Mouse (Mus musculus): Measurements from ENCODE around the gene Tefm. TPM values are rescaled to one million over a fixed set of nuclear protein-coding genes. Genes with fewer than 3 reads are reported as not detected.
"Not testable (repeated sequence)": the region's sequence is repeated elsewhere in the genome, so short reads cannot be mapped to it uniquely, and the experiment has no call there.

The Tefm gene
- polyA plus RNA-seq, 1 experiment from 2014 or later: 26.0 TPM

DNA sequence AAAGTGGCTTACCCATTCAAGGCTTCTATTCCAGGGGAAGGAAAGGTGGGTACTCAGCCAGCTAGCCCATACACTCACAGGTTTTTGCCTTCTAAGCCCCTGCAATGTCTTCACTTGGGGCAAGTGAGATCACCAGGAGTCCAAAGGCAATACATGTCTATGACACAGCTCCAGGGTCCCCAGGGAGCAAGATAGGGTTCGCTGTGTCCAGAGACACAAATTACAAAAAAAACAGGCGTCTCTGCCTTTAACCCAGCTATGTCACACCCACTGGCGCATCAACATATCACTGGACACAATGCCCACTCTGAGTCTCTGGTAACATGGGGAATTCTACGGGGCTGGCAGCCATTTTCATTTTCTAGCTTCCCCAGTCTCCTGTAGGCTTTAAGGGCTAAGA, 14.0 kb upstream of the Tefm start:
- ATAC-seq (ENCODE audit: insufficient number of reproducible peaks, low FRiP score, low TSS enrichment, low read depth): no peak
- no peak overlapping the region for H3K27ac ChIP-seq (replicated peaks)
- peaks cover 52% of the 10 kb centered on the region for H3K27me3 ChIP-seq
- 81% methylated on average over 4 of the region's 4 CpGs for WGBS
- no peaks in the 10 kb centered on the region for H3K36me3 ChIP-seq
- H3K9me3 ChIP-seq (replicated peaks): no peaks in the 10 kb centered on the region
- H3K4me1 ChIP-seq: peaks cover 8% of the 10 kb centered on the region
- H3K4me2 ChIP-seq (replicated peaks): no peak overlapping the region
- H3K9ac ChIP-seq: no peak overlapping the region
- H3K4me3 ChIP-seq (replicated peaks): no peak overlapping the region

DNA sequence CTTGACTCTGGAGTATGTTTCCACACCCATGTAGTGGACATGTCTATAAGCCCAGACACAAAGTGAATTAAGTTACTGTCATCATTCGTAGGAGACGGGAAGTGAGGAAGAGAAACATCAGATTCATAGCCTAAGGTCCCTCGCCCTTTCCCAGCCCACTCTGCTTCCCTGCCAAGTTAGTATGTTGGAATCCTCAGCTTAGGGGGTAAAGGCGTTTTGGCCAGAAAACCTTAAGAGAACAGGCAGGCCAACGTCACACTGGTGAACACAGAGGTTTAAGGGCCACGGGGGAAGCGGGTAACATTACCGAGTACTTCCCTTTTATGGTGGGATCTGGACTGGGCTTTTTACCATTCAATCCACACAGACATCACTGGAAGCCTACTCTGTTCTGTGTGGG, 13.6 kb upstream of the Tefm start:
- ATAC-seq (ENCODE audit: insufficient number of reproducible peaks, low FRiP score, low TSS enrichment, low read depth): no peak
- WGBS: 86% methylated on average over 8 of the region's 8 CpGs

DNA sequence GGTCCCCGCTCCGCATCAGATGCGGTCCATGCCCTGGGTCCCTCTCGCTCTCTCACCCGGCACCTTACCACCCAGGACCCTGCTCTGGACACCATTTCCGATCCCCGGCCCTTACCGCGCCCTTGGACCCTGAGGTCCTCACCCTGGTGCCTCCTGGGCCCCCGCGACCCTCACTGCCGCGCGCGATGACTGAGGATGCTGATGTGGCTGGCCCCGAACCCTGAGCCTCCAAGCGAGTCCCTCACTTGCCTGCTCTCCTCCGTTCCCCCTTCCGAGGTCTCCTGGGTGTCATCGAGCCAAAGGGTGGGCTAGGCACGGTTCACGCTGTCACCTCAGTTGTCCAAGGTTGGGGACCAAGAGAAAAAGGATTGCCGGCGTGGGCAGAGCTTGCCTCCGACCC, 12.5 kb upstream of the Tefm start:
- 0 out of 2 replicates have a peak overlapping the region, but pooled peaks have one; percentile 9 for H3K9ac ChIP-seq
- no peak for ATAC-seq (ENCODE audit: insufficient number of reproducible peaks, low FRiP score, low TSS enrichment, low read depth)
- no peaks in the 10 kb centered on the region for H3K9me3 ChIP-seq (replicated peaks)
- H3K27ac ChIP-seq (replicated peaks): no peak overlapping the region
- WGBS: 31% methylated on average over 25 of the region's 25 CpGs
- peaks cover 8% of the 10 kb centered on the region for H3K4me1 ChIP-seq
- H3K4me2 ChIP-seq (replicated peaks): peak overlapping the region; percentile 83
- H3K4me3 ChIP-seq (replicated peaks): peak overlapping the region; percentile 54
- H3K36me3 ChIP-seq: no peaks in the 10 kb centered on the region
- peaks cover 55% of the 10 kb centered on the region for H3K27me3 ChIP-seq

More for the DNA sequence above, 13.6 kb upstream of the Tefm start:
- no peak overlapping the region for H3K27ac ChIP-seq (replicated peaks)
- peaks cover 8% of the 10 kb centered on the region for H3K4me1 ChIP-seq
- H3K9me3 ChIP-seq (replicated peaks): no peaks in the 10 kb centered on the region
- H3K27me3 ChIP-seq: peaks cover 52% of the 10 kb centered on the region
- H3K4me3 ChIP-seq (replicated peaks): no peak overlapping the region
- no peak overlapping the region for H3K9ac ChIP-seq
- H3K36me3 ChIP-seq: no peaks in the 10 kb centered on the region
- H3K4me2 ChIP-seq (replicated peaks): no peak overlapping the region

DNA sequence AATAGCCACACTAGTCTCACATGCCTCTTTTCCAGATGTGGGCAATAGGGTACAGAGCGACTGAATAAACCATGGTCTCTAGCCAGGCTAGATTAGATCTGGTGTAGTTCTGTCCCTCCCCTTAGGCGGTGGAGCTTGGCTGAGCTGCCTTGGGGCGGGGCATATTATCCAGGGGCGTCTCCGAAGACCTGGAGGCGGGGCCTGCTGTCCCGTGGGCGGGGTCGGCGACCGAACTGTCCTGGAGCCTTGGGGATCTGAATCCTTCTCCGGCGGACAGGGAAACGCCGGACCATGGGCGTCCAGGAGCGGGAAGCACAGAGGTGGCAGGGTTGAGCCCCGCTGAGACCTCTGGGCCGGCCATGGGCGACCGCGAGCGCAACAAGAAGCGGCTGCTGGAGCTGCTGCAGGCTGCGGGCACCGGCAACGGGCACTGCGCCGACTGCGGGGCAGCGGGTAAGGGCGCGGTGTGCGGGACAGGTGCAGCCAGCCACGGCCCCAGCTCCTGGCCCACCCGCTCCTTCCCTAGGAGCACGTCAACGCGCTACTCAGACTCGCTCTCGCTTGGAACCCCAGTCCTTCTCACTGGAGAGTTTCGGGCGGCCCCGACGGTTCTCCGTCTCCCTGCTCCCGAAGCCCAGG, 12.0 kb upstream of the Tefm start, which contains the start of gene Adap2:
Adap2 (plus strand) TSS at position 249 of the 639 bp plus-strand sequence.
- Histone ChIP-seq H3K36me3 (no peaks in the 10 kb centered on the region), H3K4me3 (replicated peaks) (peak within 1 kb of the TSS; percentile 54), H3K4me1 (peaks cover 8% of the 10 kb centered on the region), H3K27me3 (peaks cover 55% of the 10 kb centered on the region), H3K9ac (0 out of 2 replicates have a peak within 1 kb of the TSS, but pooled peaks have one; percentile 9), H3K4me2 (replicated peaks) (peak within 1 kb of the TSS; percentile 83), H3K9me3 (replicated peaks) (no peaks in the 10 kb centered on the region), H3K27ac (replicated peaks) (no peak within 1 kb of the TSS)
- WGBS: under 1% methylated on average over 47 of the region's 47 CpGs
- peak; percentile 85 for ATAC-seq (ENCODE audit: insufficient number of reproducible peaks, low FRiP score, low TSS enrichment, low read depth)

DNA sequence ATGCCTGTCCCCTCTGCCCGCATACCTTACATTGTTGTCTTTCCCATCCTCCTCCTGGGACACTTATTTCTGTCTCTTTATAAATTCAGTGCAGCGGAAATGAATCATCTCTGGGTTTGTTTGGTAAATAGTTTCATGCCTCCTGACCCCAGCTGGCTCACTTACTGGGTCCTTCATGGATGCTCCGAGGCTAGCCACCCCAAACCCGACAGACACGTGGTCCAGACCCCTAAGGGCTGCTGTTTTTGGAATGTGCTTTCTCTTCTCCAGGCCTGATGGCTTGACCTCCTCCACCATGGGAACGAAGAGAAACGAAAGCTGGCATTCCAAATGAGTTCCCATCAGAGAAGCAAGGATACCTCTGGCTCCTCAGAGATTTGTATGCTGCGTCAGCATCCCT, 10.4 kb upstream of the Tefm start:
- Histone ChIP-seq H3K4me1 (peaks cover 8% of the 10 kb centered on the region), H3K4me2 (replicated peaks) (no peak overlapping the region), H3K4me3 (replicated peaks) (no peak overlapping the region), H3K27ac (replicated peaks) (no peak overlapping the region), H3K27me3 (peaks cover 55% of the 10 kb centered on the region), H3K9ac (no peak overlapping the region), H3K36me3 (no peaks in the 10 kb centered on the region), H3K9me3 (replicated peaks) (no peaks in the 10 kb centered on the region)
- WGBS: 70% methylated on average over 8 of the region's 8 CpGs
- ATAC-seq (ENCODE audit: insufficient number of reproducible peaks, low FRiP score, low TSS enrichment, low read depth): no peak

DNA sequence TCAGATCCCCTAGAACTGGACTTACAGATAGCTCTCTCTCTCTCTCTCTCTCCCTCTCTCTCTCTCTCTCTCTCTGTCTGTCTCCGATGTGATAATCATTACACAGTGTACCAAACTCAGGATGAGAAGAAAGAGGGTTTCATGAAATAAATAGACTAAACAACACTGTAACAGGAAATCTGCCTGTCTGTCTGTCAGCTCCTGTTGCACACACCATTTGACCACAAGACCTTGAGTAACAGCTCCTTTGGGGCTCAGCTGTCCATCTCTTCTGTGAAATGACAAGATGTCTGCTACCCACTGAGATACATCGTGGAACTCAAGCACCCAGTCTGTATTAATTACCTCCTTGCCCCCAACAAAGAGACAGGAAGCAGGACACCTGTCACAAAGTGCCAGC, 9.6 kb upstream of the Tefm start:
- WGBS: 53% methylated on average over 2 of the region's 2 CpGs
- no peak overlapping the region for H3K4me3 ChIP-seq (replicated peaks)
- no peaks in the 10 kb centered on the region for H3K36me3 ChIP-seq
- no peak overlapping the region for H3K4me2 ChIP-seq (replicated peaks)
- H3K27ac ChIP-seq (replicated peaks): no peak overlapping the region
- H3K9me3 ChIP-seq (replicated peaks): no peaks in the 10 kb centered on the region
- H3K9ac ChIP-seq: no peak overlapping the region
- no peak for ATAC-seq (ENCODE audit: insufficient number of reproducible peaks, low FRiP score, low TSS enrichment, low read depth)
- peaks cover 52% of the 10 kb centered on the region for H3K27me3 ChIP-seq
- peaks cover 8% of the 10 kb centered on the region for H3K4me1 ChIP-seq

DNA sequence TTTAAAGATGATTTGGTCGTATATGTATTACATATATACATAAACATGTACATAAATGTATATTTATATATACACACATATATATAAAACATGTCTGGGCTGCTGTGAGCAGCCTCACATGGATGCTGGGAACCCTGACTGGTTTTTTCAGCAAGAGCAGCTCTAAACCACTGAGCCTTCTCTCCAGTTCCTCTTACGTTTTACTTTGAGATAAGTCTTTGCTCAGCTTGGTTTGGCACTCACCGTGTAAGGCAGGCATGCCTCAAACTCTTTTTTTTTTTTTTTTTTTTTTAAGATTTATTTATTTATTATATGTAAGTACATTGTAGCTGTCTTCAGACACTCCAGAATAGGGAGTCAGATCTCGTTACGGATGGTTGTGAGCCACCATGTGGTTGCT, 8.6 kb upstream of the Tefm start:
- no peak overlapping the region for H3K4me3 ChIP-seq (replicated peaks)
- no peak for ATAC-seq (ENCODE audit: insufficient number of reproducible peaks, low FRiP score, low TSS enrichment, low read depth)
- H3K4me1 ChIP-seq: peaks cover 8% of the 10 kb centered on the region
- no peaks in the 10 kb centered on the region for H3K9me3 ChIP-seq (replicated peaks)
- WGBS: 70% methylated on average over 5 of the region's 5 CpGs
- H3K27me3 ChIP-seq: peaks cover 44% of the 10 kb centered on the region
- no peak overlapping the region for H3K9ac ChIP-seq
- H3K4me2 ChIP-seq (replicated peaks): no peak overlapping the region
- H3K36me3 ChIP-seq: no peaks in the 10 kb centered on the region
- H3K27ac ChIP-seq (replicated peaks): no peak overlapping the region

DNA sequence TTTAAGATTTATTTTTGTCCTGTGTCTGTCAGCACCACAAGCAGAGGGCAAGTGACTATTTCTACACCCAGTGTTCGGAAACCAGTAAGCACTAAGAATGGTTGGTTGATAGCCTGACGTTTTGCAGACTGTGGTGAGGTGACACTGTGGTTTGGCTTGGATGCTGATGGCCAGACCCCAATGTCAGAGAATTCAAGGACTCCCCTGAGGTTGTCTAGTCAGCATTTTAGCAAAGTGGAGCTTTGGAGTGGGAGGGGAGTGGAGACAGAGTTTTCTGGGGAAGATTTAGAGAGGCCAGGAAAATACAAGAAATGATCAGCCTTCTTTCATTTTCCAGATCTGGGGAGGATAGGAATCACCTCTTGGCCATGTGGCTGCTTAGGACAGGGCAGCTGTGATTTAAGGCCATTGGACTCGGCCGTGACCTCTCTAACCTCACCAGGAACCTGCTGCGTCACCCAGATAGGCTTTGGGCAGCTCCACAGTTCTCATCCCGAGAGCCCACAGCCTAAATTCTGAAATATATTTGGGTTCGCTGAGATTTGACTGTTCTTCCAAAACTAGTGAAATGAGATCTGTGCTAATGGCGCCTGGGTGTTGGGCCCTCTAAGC, 7.5 kb upstream of the Tefm start:
- Histone ChIP-seq H3K9me3 (replicated peaks) (no peaks in the 10 kb centered on the region), H3K9ac (no peak overlapping the region), H3K4me3 (replicated peaks) (no peak overlapping the region), H3K27ac (replicated peaks) (no peak overlapping the region), H3K36me3 (no peaks in the 10 kb centered on the region), H3K4me2 (replicated peaks) (no peak overlapping the region), H3K27me3 (peaks cover 33% of the 10 kb centered on the region), H3K4me1 (peaks cover 7% of the 10 kb centered on the region)
- WGBS: 80% methylated on average over 8 of the region's 8 CpGs
- no peak for ATAC-seq (ENCODE audit: insufficient number of reproducible peaks, low FRiP score, low TSS enrichment, low read depth)

DNA sequence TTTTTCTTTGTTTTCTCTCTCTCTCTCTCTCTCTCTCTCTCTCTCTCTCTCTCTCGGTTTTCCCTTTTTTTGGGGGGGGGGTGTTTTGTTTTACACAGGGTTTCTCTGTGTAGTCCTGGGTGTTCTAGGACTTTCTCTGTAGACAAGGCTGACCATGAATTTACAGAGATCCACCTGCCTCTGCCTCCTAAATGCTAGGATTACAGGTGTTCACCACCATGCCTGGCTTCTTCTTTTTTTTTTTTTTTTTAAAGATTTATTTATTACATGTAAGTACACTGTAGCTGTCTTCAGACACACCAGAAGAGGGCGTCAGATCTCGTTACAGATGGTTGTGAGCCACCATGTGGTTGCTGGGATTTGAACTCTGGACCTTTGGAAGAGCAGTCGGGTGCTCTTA, 7.0 kb upstream of the Tefm start:
- not testable (repeated sequence) for H3K4me3 ChIP-seq (replicated peaks); H3K36me3 ChIP-seq; H3K9ac ChIP-seq; H3K4me2 ChIP-seq (replicated peaks); H3K27ac ChIP-seq (replicated peaks); H3K4me1 ChIP-seq; H3K9me3 ChIP-seq (replicated peaks); ATAC-seq (ENCODE audit: insufficient number of reproducible peaks, low FRiP score, low TSS enrichment, low read depth)
- peaks cover 28% of the 10 kb centered on the region for H3K27me3 ChIP-seq
- WGBS: 74% methylated on average over 2 of the region's 4 CpGs

DNA sequence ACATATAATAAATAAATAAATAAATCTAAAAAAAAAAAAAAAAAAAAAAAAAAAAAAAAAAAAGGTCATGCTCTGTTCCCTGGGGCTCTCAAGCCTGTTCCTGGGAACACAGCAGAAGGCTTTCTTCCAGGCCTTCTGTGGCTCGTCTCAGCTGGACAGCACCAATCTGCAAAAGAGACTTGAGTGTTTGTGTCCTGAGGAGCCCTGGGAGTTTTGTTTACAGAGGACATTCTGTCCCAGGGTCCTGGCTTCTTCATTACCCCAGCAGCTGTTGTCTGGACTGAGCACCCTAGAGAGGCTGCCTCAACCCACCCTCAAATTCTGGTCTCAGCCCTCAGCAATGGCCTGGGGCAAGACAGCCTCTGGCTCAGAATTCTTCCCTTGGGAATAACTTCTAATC, 6.3 kb upstream of the Tefm start:
- H3K4me2 ChIP-seq (replicated peaks): no peak overlapping the region
- peaks cover 21% of the 10 kb centered on the region; the same call in 1 of the 2 replicates for H3K27me3 ChIP-seq
- no peak overlapping the region for H3K4me3 ChIP-seq (replicated peaks)
- no peaks in the 10 kb centered on the region for H3K4me1 ChIP-seq
- H3K36me3 ChIP-seq: no peaks in the 10 kb centered on the region
- H3K9ac ChIP-seq: no peak overlapping the region
- WGBS: 36% methylated on average over 1 of the region's 1 CpGs
- no peaks in the 10 kb centered on the region for H3K9me3 ChIP-seq (replicated peaks)
- no peak overlapping the region for H3K27ac ChIP-seq (replicated peaks)
- ATAC-seq (ENCODE audit: insufficient number of reproducible peaks, low FRiP score, low TSS enrichment, low read depth): no peak

DNA sequence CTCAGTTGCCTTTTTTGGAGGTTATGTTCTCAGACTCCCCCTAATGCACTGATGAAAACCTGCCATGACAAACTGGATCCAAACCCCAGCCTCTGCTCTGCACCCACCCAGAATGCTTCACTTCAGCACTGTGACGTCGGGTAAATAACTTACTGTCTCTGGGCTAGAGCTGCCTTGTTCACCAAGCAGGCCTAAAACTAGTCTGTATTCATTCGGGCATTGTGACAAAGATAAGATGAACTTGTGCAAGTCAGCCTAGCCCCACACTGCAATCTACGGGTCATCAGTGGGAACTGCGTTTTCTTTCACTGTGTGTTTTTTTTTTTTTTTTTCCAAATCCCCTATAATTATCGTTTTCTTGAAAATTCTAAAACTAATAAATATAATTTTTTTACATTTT, 5.8 kb upstream of the Tefm start:
- ATAC-seq (ENCODE audit: insufficient number of reproducible peaks, low FRiP score, low TSS enrichment, low read depth): no peak
- 73% methylated on average over 6 of the region's 6 CpGs for WGBS
- Histone ChIP-seq H3K27me3 (peaks cover 16% of the 10 kb centered on the region; the same call in 1 of the 2 replicates), H3K4me2 (replicated peaks) (no peak overlapping the region), H3K27ac (replicated peaks) (no peak overlapping the region), H3K4me1 (peaks cover 5% of the 10 kb centered on the region), H3K9ac (no peak overlapping the region), H3K9me3 (replicated peaks) (no peaks in the 10 kb centered on the region), H3K4me3 (replicated peaks) (no peak overlapping the region), H3K36me3 (no peaks in the 10 kb centered on the region)

Measured in embryonic facial prominence, embryonic 15.5 days (tissue).